Mouse (Mus musculus) embryonic fibroblast, embryonic 13.5 days (primary cell): ENCODE measurements around the gene Tpcn1.

ENCODE experiments used
- CTCF ChIP-seq: IDR thresholded peaks from 2 replicates; pipeline ENCODE4 v1.5.1; 2011; ENCODE audit warnings: mild to moderate bottlenecking, control low read depth, low read length, moderate library complexity, borderline replicate concordance; ENCODE audit not compliant: insufficient read depth
- POLR2A ChIP-seq: IDR thresholded peaks from 2 replicates; pipeline ENCODE4 v1.6.1; 2011; ENCODE audit warnings: low read depth, mild to moderate bottlenecking, control low read depth, low read length, moderate library complexity

DNA sequence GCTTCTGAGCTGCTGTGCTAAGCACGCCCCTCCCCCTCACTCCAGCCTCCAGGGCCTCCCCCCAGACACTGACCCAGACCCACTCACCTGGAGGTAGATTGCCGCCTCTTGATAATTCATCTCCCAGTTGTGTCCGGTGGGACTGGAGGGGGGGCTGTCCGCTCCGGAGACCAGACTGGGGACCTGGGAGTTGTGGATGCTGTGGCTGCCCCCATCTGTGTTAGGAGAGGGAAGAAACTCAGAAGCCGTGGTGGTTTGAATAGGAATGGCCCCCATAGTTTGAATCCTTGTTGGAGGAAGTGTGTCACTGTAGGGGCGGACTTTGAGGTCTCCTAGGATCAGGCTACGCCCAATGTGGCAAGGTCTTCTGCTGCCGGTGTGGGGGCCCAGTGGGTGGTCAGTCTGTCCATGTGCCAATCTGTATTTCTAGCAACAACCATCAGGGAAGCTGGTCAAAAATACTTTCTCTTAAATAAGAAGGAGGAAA is 28.3 kb downstream of the Tpcn1 start:
- TF ChIP-seq CTCF (no peak), POLR2A (no peak)
